Mouse (Mus musculus): ENCODE data around the gene Gm20388.

DNA sequence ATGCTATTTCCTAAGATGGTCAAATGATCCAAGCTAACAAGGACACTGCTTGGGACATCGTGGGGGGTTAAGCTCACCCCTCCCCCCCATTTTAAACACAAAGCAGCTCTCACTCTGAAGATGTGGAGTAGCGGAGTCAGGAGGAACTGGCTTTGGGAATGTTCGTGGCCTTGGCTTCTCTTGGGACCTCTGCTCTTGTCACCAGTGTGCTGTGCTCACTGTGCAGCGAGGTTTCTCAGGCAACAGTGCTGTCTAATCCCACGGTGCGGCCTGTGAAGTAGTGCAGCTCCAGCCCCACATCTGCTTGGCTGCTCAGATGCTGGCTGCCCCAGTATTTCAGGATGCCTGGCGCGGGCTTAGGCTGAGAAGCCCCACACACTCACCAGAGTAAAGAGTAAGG, 746.8 kb downstream of the Gm20388 start:
- TF ChIP-seq POLR2A (IDR thresholded peaks at IDR 0.05; ENCODE audit: extremely low read depth, insufficient read depth, low read length) (no peak), CTCF (IDR thresholded peaks at IDR 0.05; ENCODE audit: extremely low read depth, insufficient read depth, low read length) (no peak)

Data from cortical plate, adult 2 months (tissue).